16 mouse cellular contexts compared by ENCODE assay signal in genomic region chr1:38011647-38012046, GRCm38 (mm10). TPM values are rescaled to one million over a fixed set of nuclear protein-coding genes. Genes with fewer than 3 reads are reported as not detected.
DNase-seq lines count a peak whose midpoint lies in the region; ATAC-seq lines count a peak whose summit lies in the region.
"Had no signal": no experiment of that assay in that cellular context is flagged by ENCODE, and none has a peak within 500 bp of the region (broad histone marks: within the 10 kb centered on the region; RNA-seq: fewer than 3 reads in every experiment).

No protein-coding gene starts in this region.

- no peaks in the 10 kb centered on the region for H3K4me1 ChIP-seq in lung, embryonic 16.5 days (replicated peaks; ENCODE audit: control insufficient read depth, insufficient read depth, low read length)
- peaks cover 68% of the 10 kb centered on the region for H3K4me1 ChIP-seq in liver, embryonic 16.5 days (ENCODE audit: control insufficient read depth, low read depth, low read length)
- H3K4me1 ChIP-seq in stomach, embryonic 16.5 days (ENCODE audit: control insufficient read depth, insufficient read depth, low read length), result no peaks in the 10 kb centered on the region; the same call in 1 of the 2 replicates
- H3K4me1 ChIP-seq: forebrain, embryonic 15.5 days; hindbrain, embryonic 12.5 days had no signal

- no peaks in the 10 kb centered on the region for H3K27me3 ChIP-seq in lung, embryonic 16.5 days (ENCODE audit: control insufficient read depth, insufficient read depth, low read depth, low read length)
- no peaks in the 10 kb centered on the region for H3K27me3 ChIP-seq in liver, embryonic 16.5 days (ENCODE audit: control insufficient read depth, insufficient read depth, low read depth, low read length)
- H3K27me3 ChIP-seq in stomach, embryonic 16.5 days (ENCODE audit: control insufficient read depth, insufficient read depth, low read length), result no peaks in the 10 kb centered on the region
- H3K27me3 ChIP-seq: forebrain, embryonic 15.5 days; hindbrain, embryonic 12.5 days had no signal

- 83% methylated on average over 6 of the region's 6 CpGs for WGBS in lung, embryonic 16.5 days
- 19% methylated on average over 6 of the region's 6 CpGs for WGBS in liver, embryonic 16.5 days (ENCODE audit: insufficient replicate concordance)
- whole genome bisulfite sequencing in stomach, embryonic 16.5 days, result 77% methylated on average over 6 of the region's 6 CpGs

- no peak overlapping the region for H3K4me2 ChIP-seq in lung, embryonic 16.5 days (ENCODE audit: low read depth, low read length)
- H3K4me2 ChIP-seq in liver, embryonic 16.5 days (ENCODE audit: low read depth, low read length), result peak overlapping the region; percentile 58
- H3K4me2 ChIP-seq in stomach, embryonic 16.5 days (ENCODE audit: low read depth, low read length), result no peak overlapping the region
- H3K4me2 ChIP-seq: forebrain, embryonic 15.5 days; hindbrain, embryonic 12.5 days; lung, embryonic 14.5 days had no signal

- no peaks in the 10 kb centered on the region for H3K9me3 ChIP-seq in lung, embryonic 16.5 days (ENCODE audit: control insufficient read depth, low read length)
- no peaks in the 10 kb centered on the region for H3K9me3 ChIP-seq in liver, embryonic 16.5 days (replicated peaks; ENCODE audit: control insufficient read depth, low read length)
- H3K9me3 ChIP-seq in stomach, embryonic 16.5 days (replicated peaks; ENCODE audit: control insufficient read depth, low read length), result no peaks in the 10 kb centered on the region
- H3K9me3 ChIP-seq: forebrain, embryonic 15.5 days; hindbrain, embryonic 12.5 days had no signal

- no peak overlapping the region for H3K27ac ChIP-seq in lung, embryonic 16.5 days (ENCODE audit: low read length)
- H3K27ac ChIP-seq in liver, embryonic 16.5 days (ENCODE audit: low read length), result peak overlapping the region; percentile 94
- no peak overlapping the region for H3K27ac ChIP-seq in stomach, embryonic 16.5 days (ENCODE audit: low read length)
- H3K27ac ChIP-seq: forebrain, embryonic 15.5 days; hindbrain, embryonic 12.5 days had no signal

- no peak overlapping the region for H3K9ac ChIP-seq in lung, embryonic 16.5 days (ENCODE audit: low read length)
- H3K9ac ChIP-seq in liver, embryonic 16.5 days (ENCODE audit: low read depth, low read length), result peak overlapping the region; percentile 15
- no peak overlapping the region for H3K9ac ChIP-seq in stomach, embryonic 16.5 days (ENCODE audit: low read length)
- H3K9ac ChIP-seq: forebrain, embryonic 15.5 days; hindbrain, embryonic 12.5 days; lung, embryonic 14.5 days had no signal

- peak; percentile 31; the same call in 1 of the 2 replicates for ATAC-seq in lung, embryonic 16.5 days (ENCODE audit: low read depth)
- peak; percentile 94 for ATAC-seq in liver, embryonic 16.5 days (ENCODE audit: low read depth)
- ATAC-seq in stomach, embryonic 16.5 days (ENCODE audit: insufficient read depth, low FRiP score), result peak; percentile 44; the same call in 1 of the 2 replicates
- ATAC-seq: forebrain, embryonic 15.5 days had no signal

- H3K36me3 ChIP-seq in lung, embryonic 16.5 days (ENCODE audit: control insufficient read depth, insufficient read depth, low read length), result no peaks in the 10 kb centered on the region
- H3K36me3 ChIP-seq in liver, embryonic 16.5 days (ENCODE audit: control insufficient read depth, insufficient read depth), result no peaks in the 10 kb centered on the region
- H3K36me3 ChIP-seq in stomach, embryonic 16.5 days (ENCODE audit: control insufficient read depth, insufficient read depth, low read length), result no peaks in the 10 kb centered on the region
- H3K36me3 ChIP-seq: forebrain, embryonic 15.5 days; hindbrain, embryonic 12.5 days had no signal

- DNase-seq in lung, postnatal 14 days, result no peak
- DNase-seq in c-Kit-positive CD71-positive TER-119-positive erythroid progenitor cells, embryonic 14.5 days (ENCODE audit: low spot score), result peak; percentile 91
- no peak for DNase-seq in gastrocnemius, postnatal 4 days (ENCODE audit: low spot score in 2 of 2)
- no peak for DNase-seq in cerebellum, adult 11-12 months
- DNase-seq in adrenal gland, postnatal 14 days, result no peak
- DNase-seq: cerebellum, adult 18-20 months; gastrocnemius, postnatal 25 days; kidney, postnatal 14 days; lung, embryonic 14.5 days had no signal

- H3K4me3 ChIP-seq in lung, embryonic 16.5 days (ENCODE audit: low read length), result no peak overlapping the region
- peak overlapping the region; percentile 1; the same call in 1 of the 2 replicates for H3K4me3 ChIP-seq in liver, embryonic 16.5 days (ENCODE audit: low read depth, low read length)
- no peak overlapping the region for H3K4me3 ChIP-seq in stomach, embryonic 16.5 days (replicated peaks; ENCODE audit: low read length)
- H3K4me3 ChIP-seq: forebrain, embryonic 15.5 days; hindbrain, embryonic 12.5 days had no signal

RNA-seq across cellular contexts. Expression of gene Eif5b, which starts 13.8 kb away (rescaled TPM):
- polyA plus RNA-seq in lung, embryonic 16.5 days (2015; fragmentation: Nextera tagmentation; extraction: Ambion mirVana), result 19.5 and 21.7 TPM in 2 replicates
- 13.1 and 14.7 TPM in 2 replicates for polyA plus RNA-seq in liver, embryonic 16.5 days (2015; fragmentation: Nextera tagmentation; extraction: Ambion mirVana)
- 22.8 and 26.5 TPM in 2 replicates for polyA plus RNA-seq in stomach, embryonic 16.5 days (2015; fragmentation: Nextera tagmentation; extraction: Ambion mirVana)
- total RNA-seq in gastrocnemius, postnatal 4 days (2021), result 10 to 100 TPM; 36.4 to 37.3 TPM
- 45.0 and 48.2 TPM in 2 replicates for total RNA-seq in adrenal gland, postnatal 14 days (2021)

RNA-seq across cellular contexts. Expression of gene Txndc9, which starts 14.0 kb away (rescaled TPM):
- 142 TPM in 2 replicates for polyA plus RNA-seq in lung, embryonic 16.5 days (2015; fragmentation: Nextera tagmentation; extraction: Ambion mirVana)
- polyA plus RNA-seq in liver, embryonic 16.5 days (2015; fragmentation: Nextera tagmentation; extraction: Ambion mirVana), result 52.9 and 61.3 TPM in 2 replicates
- 125 and 137 TPM in 2 replicates for polyA plus RNA-seq in stomach, embryonic 16.5 days (2015; fragmentation: Nextera tagmentation; extraction: Ambion mirVana)
- 10 to 100 TPM; 60.7 to 61.4 TPM for total RNA-seq in gastrocnemius, postnatal 4 days (2021)
- total RNA-seq in adrenal gland, postnatal 14 days (2021), result 68.2 and 69.0 TPM in 2 replicates

RNA-seq across cellular contexts. Expression of gene Lyg1, which starts 54.1 kb away (rescaled TPM):
- not detected in 2 replicates for polyA plus RNA-seq in lung, embryonic 16.5 days (2015; fragmentation: Nextera tagmentation; extraction: Ambion mirVana)
- polyA plus RNA-seq in liver, embryonic 16.5 days (2015; fragmentation: Nextera tagmentation; extraction: Ambion mirVana), result not detected in 2 replicates
- polyA plus RNA-seq in stomach, embryonic 16.5 days (2015; fragmentation: Nextera tagmentation; extraction: Ambion mirVana), result not detected in 2 replicates
- not detected for total RNA-seq in gastrocnemius, postnatal 4 days (2021)
- not detected in 2 replicates for total RNA-seq in adrenal gland, postnatal 14 days (2021)
- total RNA-seq: ES-E14; gastrocnemius, postnatal 25 days had no signal
- polyA plus RNA-seq: embryonic facial prominence, embryonic 11.5 days; forebrain, embryonic 15.5 days; hindbrain, embryonic 12.5 days; lung, embryonic 14.5 days had no signal

Comparison
In these comparisons a context has a peak if more than half of its experiments do, and no peak if none do; other contexts are left out.
1. ATAC-seq: peak in every context shown above with its lines; median percentile 94 in liver, embryonic 16.5 days; 44 in stomach, embryonic 16.5 days; 31 in lung, embryonic 16.5 days.